In the genomic region with DNA sequence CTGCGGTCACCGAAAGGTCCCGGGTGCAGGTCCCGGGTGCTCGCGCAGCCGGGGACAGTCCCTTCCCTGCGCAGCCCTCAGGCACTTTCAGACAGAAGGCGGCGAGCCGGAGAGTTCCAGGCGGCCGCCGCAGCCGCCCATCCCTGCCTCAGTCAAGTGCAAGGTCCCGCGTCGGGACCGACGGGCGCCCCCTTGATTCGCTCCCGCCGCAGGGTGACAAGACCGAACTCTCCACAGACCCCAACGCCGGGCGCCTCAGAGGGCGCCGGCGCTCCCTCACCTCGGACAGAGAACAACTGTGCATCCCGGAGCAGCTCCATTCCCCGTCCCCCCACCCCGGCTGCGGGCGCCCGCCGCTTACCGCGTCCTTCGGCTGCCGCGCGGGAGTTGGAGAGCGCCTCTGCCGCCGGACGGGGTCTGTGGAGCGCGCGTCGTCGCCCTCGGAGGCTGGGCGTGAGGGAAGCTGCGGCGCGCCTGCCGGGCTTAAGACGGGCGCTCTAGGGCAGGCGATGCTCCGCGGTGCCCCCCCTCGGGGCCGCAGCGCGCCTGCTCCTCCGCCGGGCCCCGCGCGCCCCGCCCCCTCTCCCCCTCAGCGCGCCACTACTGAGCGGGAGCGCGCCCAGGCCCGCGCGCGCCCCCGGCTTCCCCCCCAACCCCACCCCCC, we compare ENCODE assay signal across 8 mouse cellular contexts. TPM values are rescaled to one million over a fixed set of nuclear protein-coding genes. Genes with fewer than 3 reads are reported as not detected.
A peak's percentile ranks its signal among the peaks of the same experiment; 100 is the strongest.
DNase-seq lines count a peak whose midpoint lies in the region; ATAC-seq and TF ChIP-seq lines count a peak whose summit lies in the region.

A gene (minus strand): TSS at position 528 of the 664 bp plus-strand sequence.

- peak within 1 kb of the TSS; percentile 80 for H3K27ac ChIP-seq in forebrain, embryonic 10.5 days
- H3K27ac ChIP-seq in kidney, embryonic 15.5 days = no peak within 1 kb of the TSS
- H3K27ac ChIP-seq in liver, embryonic 15.5 days (replicated peaks) = no peak within 1 kb of the TSS
- no peak within 1 kb of the TSS for H3K27ac ChIP-seq in small intestine, adult 2 months (ENCODE audit: insufficient read depth, low read depth, low read length)

- WGBS in forebrain, embryonic 10.5 days = 1% methylated on average over 68 of the region's 85 CpGs
- under 1% methylated on average over 68 of the region's 85 CpGs for WGBS in kidney, embryonic 15.5 days
- under 1% methylated on average over 63 of the region's 85 CpGs for WGBS in liver, embryonic 15.5 days (ENCODE audit: insufficient replicate concordance)
- 1% methylated on average over 58 of the region's 85 CpGs for WGBS in small intestine, adult 2 months

- ATAC-seq in kidney, embryonic 15.5 days (replicated peaks; ENCODE audit: low FRiP score) = peak; percentile 87
- ATAC-seq in liver, embryonic 15.5 days (ENCODE audit: insufficient read depth) = 0 out of 2 replicates have a peak, but pooled peaks have one; percentile 54

- H3K4me3 ChIP-seq in forebrain, embryonic 10.5 days = peak within 1 kb of the TSS; percentile 74
- H3K4me3 ChIP-seq in kidney, embryonic 15.5 days (replicated peaks) = peak within 1 kb of the TSS; percentile 61
- H3K4me3 ChIP-seq in liver, embryonic 15.5 days (replicated peaks) = peak within 1 kb of the TSS; percentile 43
- peak within 1 kb of the TSS; percentile 41 for H3K4me3 ChIP-seq in small intestine, adult 2 months (ENCODE audit: low read depth, low read length)

- H3K4me1 ChIP-seq in forebrain, embryonic 10.5 days = peaks cover 20% of the 10 kb centered on the region
- H3K4me1 ChIP-seq in kidney, embryonic 15.5 days = peaks cover 18% of the 10 kb centered on the region
- peaks cover 3% of the 10 kb centered on the region; the same call in 1 of the 2 replicates for H3K4me1 ChIP-seq in liver, embryonic 15.5 days (replicated peaks)
- no peaks in the 10 kb centered on the region for H3K4me1 ChIP-seq in small intestine, adult 2 months (ENCODE audit: control insufficient read depth, insufficient read depth, insufficient read length, low read length)

- peak within 1 kb of the TSS; percentile 45 for H3K9ac ChIP-seq in kidney, embryonic 15.5 days
- no peak within 1 kb of the TSS for H3K9ac ChIP-seq in liver, embryonic 15.5 days

- TF ChIP-seq CTCF in brain, embryonic 14.5 days (IDR thresholded peaks at IDR 0.05; ENCODE audit: borderline replicate concordance, extremely low read depth, insufficient read depth, insufficient read length) = no peak
- no peak for TF ChIP-seq CTCF in small intestine, adult 2 months (IDR thresholded peaks at IDR 0.05; ENCODE audit: extremely low read depth, insufficient read length, insufficient replicate concordance, low read depth, low read length)

- DNase-seq in kidney, adult 9 months = peak; percentile 16
- DNase-seq in kidney, adult 8-10 months = no peak
- DNase-seq in brain, embryonic 14.5 days (ENCODE audit: low read depth) = peak; percentile 88
- peak; percentile 60 for DNase-seq in forebrain, embryonic 10.5 days (ENCODE audit: extremely low spot score, low spot score)
- no peak for DNase-seq in c-Kit-positive CD71-positive TER-119-positive erythroid progenitor cells, embryonic 14.5 days (ENCODE audit: low spot score)

- H3K9me3 ChIP-seq in forebrain, embryonic 10.5 days = no peaks in the 10 kb centered on the region
- no peaks in the 10 kb centered on the region for H3K9me3 ChIP-seq in kidney, embryonic 15.5 days (replicated peaks)
- H3K9me3 ChIP-seq in liver, embryonic 15.5 days (replicated peaks) = no peaks in the 10 kb centered on the region

- peak within 1 kb of the TSS; percentile 93 for H3K4me2 ChIP-seq in kidney, embryonic 15.5 days
- H3K4me2 ChIP-seq in liver, embryonic 15.5 days = peak within 1 kb of the TSS; percentile 59

- TF ChIP-seq POLR2A in brain, embryonic 14.5 days (IDR thresholded peaks at IDR 0.05; ENCODE audit: borderline replicate concordance, extremely low read depth, insufficient read depth, insufficient read length, poor library complexity, severe bottlenecking) = no peak
- no peak for TF ChIP-seq POLR2A in small intestine, adult 2 months (IDR thresholded peaks at IDR 0.05; ENCODE audit: low read depth, low read length)

- H3K36me3 ChIP-seq in forebrain, embryonic 10.5 days (replicated peaks) = no peaks in the 10 kb centered on the region
- H3K36me3 ChIP-seq in kidney, embryonic 15.5 days = no peaks in the 10 kb centered on the region
- no peaks in the 10 kb centered on the region for H3K36me3 ChIP-seq in liver, embryonic 15.5 days (replicated peaks)
- H3K36me3 ChIP-seq in small intestine, adult 2 months (ENCODE audit: control insufficient read depth, insufficient read depth, low read length) = no peaks in the 10 kb centered on the region

- peaks cover 47% of the 10 kb centered on the region for H3K27me3 ChIP-seq in forebrain, embryonic 10.5 days (ENCODE audit: poor library complexity, severe bottlenecking)
- peaks cover 48% of the 10 kb centered on the region for H3K27me3 ChIP-seq in kidney, embryonic 15.5 days
- peaks cover 35% of the 10 kb centered on the region for H3K27me3 ChIP-seq in liver, embryonic 15.5 days
- peaks cover 8% of the 10 kb centered on the region for H3K27me3 ChIP-seq in small intestine, adult 2 months (ENCODE audit: control insufficient read depth, insufficient read depth, low read length)

RNA-seq across cellular contexts. Expression of the gene that starts here (rescaled TPM):
- polyA plus RNA-seq in brain, embryonic 14.5 days (2012; rRNA removed) = 2.9 and 3.5 TPM in 2 replicates
- polyA plus RNA-seq in forebrain, embryonic 10.5 days (2016; fragmentation: Nextera tagmentation; extraction: Ambion mirVana) = 1.9 and 2.0 TPM in 2 replicates
- polyA plus RNA-seq in kidney, embryonic 15.5 days (2015; fragmentation: Nextera tagmentation; extraction: Ambion mirVana) = 6.2 and 7.4 TPM in 2 replicates
- 0.15 and 0.24 TPM in 2 replicates for polyA plus RNA-seq in liver, embryonic 15.5 days (2015; fragmentation: Nextera tagmentation; extraction: Ambion mirVana)
- 0.11 TPM in 1 of 2 replicates, not detected in the other for polyA plus RNA-seq in small intestine, adult 2 months (2012; rRNA removed)

Comparison
In these comparisons a context has a peak if more than half of its experiments do, and no peak if none do; other contexts are left out.
1. DNase-seq: peak in kidney, adult 9 months (single experiment), brain, embryonic 14.5 days (single experiment) and forebrain, embryonic 10.5 days (single experiment); none in kidney, adult 8-10 months (0 of 2) and c-Kit-positive CD71-positive TER-119-positive erythroid progenitor cells, embryonic 14.5 days (single experiment).
2. Peak in ATAC-seq, H3K4me3 ChIP-seq and H3K4me2 ChIP-seq in liver, embryonic 15.5 days; RNA of the gene not detected or under 1 TPM.
3. Peak in every context shown above with its lines, with median percentiles within 50 percentile points of each other: H3K4me3 ChIP-seq.